Mouse (Mus musculus) cerebral cortex, adult 2 months (tissue): ENCODE measurements around the gene Wdr45.

Source experiments
- WGBS: fragments of 180-500 bp; shearing (Covaris S2); methylation state at CpG from one replicate; pipeline ENCODE4 v1.1.7; 2018; 5-methylcytosine and 5-hydroxymethylcytosine counted together

The Wdr45 gene

DNA sequence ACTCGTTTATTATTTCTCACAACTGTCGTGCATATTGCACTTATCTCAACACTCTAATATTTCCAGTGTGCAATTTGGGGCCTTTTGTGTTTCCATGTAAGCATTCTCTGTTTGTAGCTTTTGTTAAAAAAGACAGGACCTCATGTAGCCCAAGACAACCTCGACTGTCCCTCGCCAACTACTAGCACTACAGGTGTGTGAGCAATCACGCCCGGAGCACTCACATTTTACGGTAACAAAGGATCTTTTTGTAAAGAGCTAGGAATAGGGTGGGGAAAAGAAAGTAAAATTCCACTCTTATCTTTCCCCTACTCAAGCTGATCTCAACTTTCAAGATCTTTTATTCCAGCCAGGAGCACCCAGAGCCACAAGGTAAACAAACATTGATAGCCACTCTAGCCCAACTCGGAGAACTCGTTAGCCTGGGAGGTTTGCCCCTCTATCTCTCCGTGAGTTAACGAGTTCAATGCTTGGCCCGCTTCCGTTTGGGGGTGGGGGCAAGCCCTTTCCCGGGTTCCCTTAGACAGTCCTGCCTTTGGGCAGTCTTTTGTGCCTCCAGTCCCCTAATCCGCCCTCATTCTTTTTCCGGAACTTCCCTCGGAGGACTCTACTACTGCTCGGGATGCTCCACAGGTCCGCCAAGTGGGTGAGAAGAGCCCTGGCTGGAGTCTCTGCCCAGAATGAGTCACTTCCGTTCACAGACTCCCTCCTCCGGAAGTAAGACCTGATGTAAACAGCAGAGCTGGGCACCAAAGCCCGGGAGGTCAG lies 7.6 kb downstream of the Wdr45 start, which contains the start of gene Gm45208:
Gene Gm45208, plus strand, starts transcription at position 732 of the 768 bp plus-strand sequence.
- WGBS: 9% methylated on average over 22 of the region's 22 CpGs

GRCm38 (mm10) chrX:7722282-7722611 lies 8.1 kb downstream of the Wdr45 start:
- WGBS: 7% methylated on average over 11 of the region's 11 CpGs

DNA sequence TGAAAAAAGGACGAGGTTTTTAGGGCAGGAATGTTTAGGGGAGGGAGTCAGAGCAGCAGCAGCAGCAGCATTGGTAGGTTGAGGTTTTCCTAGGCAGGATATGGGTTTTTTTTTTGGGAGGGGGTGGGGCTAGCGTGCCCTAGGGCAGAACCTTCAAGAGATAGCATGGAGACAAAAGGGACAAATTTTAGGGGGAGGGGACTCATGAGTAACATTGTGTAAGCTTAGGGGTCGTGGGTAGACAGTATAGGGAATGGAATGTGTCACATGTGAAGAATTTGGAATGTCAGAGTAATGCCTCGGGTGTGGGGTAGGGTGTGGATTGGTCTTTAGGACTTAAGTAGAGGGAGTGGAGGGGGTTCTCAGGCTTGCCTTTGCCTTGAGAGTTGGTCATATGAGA lies 8.6 kb downstream of the Wdr45 start:
- 14% methylated on average over 4 of the region's 4 CpGs for WGBS

DNA sequence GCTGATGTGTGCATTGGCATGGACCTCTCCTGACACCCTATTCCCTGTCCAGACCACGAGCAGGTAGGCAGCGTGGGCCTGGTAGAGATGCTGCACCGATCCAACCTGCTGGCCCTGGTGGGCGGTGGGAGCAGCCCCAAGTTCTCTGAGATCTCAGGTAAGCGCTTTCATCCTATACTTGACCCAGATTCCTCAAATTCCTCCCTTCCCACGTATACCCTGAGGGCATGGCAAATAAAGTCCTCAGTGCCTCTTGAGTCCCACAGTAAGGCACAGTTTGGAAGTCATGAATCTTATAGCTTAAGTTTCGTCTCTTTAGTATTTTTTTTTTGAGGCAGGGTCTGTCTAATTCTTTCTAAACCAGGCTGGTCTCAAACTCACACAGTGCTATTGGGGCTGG lies 10.0 kb downstream of the Wdr45 start:
- 88% methylated on average over 7 of the region's 7 CpGs for WGBS

GRCm38 (mm10) chrX:7725841-7726240 lies 11.7 kb downstream of the Wdr45 start:
- WGBS: 94% methylated on average over 11 of the region's 12 CpGs

GRCm38 (mm10) chrX:7727176-7727575 lies 13.0 kb downstream of the Wdr45 start:
- whole genome bisulfite sequencing: 84% methylated on average over 13 of the region's 13 CpGs

- WGBS: 3% methylated on average over 42 of the region's 42 CpGs
Observed at GRCm38 (mm10) chrX:7728215-7728921, 14.2 kb downstream of the Wdr45 start, which contains the start of gene Praf2. Gene Praf2 (plus strand): TSS chrX:7728439.

DNA sequence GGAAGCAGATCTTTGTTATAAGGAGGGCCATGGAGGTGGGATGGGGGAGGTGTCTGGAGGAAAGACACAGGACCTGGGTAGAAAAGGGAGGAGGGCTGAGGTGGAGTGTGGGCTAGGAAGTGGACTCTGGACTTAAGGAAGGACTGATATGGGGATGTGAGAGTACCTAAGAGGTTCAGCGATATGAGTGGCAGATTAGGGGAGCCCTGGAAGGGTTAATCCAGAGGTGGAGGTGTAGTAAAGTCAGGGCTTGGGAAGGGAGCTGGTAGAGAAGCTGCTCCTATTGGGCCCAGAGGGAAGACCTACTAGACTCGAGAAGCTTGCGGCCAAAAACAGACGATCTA lies 14.8 kb downstream of the Wdr45 start:
- WGBS: 19% methylated on average over 4 of the region's 4 CpGs

DNA sequence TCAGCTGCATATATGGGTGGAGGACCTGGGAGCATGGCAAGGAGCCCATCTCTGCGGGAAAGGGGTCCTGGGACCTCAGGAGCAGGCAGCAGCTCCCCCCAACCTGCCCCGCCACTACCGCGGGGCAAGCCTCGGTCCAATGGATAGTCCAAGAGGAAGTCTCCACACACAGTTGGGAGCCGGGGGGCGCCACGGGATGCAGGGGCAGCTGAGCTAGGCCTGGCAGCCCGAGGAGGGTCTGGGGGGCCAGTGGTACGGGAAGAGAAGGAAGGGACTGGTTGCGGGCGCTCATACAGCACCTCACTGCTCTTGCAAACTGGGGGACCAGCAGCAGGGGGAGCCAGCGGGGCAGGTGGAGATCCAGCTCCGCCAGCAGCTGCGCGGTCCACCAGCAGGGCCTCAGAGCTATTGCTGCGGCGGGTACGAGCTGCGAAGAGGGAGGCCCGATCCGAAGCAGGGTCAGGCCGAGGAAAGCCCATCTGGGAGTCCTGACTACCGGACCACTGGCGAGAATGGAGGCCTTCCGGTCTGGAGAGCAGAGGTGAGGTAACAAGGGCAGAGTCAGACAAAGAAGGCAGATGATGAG lies 19.5 kb downstream of the Wdr45 start:
- 57% methylated on average over 14 of the region's 26 CpGs for WGBS

DNA sequence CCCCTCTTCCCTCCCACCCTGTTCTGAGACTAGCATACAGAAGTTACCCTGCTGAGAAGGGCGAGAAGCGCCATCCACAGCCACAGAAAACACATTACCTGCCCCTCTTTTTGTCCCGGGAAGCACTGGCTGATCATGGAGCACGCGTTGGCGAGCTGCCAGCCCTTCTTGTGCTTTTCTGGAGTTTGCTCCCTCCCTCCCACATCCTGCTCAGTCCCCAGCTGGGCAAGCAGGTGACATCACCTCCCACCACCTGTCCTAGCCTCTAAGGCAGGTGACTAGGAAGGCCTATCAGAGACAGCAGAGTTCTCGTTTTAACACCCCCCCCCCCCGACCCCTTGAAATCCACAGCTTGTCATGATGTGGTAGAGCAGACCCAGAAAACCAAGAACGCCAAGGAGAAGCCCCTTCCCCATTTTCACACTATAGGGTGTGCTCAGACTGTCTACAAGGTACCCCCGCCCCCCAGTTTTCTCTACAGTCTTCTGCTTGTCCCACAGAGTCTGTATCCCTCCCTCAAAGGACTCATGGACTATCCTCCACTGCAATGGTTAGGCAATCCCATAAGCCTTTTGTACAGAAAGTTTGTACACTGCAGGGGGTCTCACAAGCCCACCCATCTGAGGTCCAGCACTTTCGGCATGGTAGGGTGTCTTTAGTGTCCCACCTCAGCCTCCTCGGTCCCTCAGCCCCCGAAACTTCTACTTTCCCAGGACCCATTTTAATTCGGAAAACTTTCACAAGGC lies 25.4 kb downstream of the Wdr45 start:
- whole genome bisulfite sequencing: 66% methylated on average over 14 of the region's 14 CpGs

DNA sequence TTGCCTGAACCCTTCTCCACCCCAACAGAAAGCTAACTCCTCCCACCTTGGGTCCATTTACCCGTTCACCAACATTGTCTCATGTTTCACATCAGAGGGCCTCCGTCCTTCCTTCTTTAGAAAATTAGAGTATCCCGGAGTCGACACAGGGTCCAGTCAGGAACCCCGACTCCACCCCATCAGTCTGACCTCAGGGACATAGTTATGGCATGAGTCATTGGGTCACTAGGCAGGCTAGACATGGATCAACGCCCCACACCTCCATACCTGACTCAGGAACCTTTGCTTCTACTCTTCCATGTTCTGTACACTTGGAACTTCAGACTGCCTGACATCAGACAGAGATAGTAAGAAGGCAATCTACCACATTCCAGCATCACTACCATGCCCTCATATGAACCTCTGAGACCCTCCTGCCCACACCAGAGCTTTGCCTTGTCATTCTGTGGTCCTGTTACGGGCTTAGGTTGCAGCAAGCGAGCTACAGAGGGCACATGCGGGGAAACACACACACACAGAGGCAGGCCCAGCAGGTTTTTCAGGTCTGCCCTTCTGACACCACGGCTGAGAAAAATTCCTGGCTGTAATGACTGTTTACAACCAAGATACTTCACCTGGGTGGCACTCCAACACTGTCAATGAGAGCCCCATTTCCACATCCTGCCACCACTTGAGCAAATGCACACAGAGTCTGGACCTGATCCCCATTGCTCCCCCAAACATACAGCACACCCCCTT lies 26.1 kb downstream of the Wdr45 start:
- 77% methylated on average over 10 of the region's 10 CpGs for WGBS

- WGBS: 69% methylated on average over 5 of the region's 5 CpGs
Observed at GRCm38 (mm10) chrX:7741103-7741502, 27.0 kb downstream of the Wdr45 start.

- 40% methylated on average over 5 of the region's 5 CpGs for WGBS
Observed at GRCm38 (mm10) chrX:7743470-7743869, 29.3 kb downstream of the Wdr45 start.

- 68% methylated on average over 1 of the region's 1 CpGs for WGBS
Observed at GRCm38 (mm10) chrX:7744940-7745339, 30.8 kb downstream of the Wdr45 start.

GRCm38 (mm10) chrX:7745429-7745828 lies 31.3 kb downstream of the Wdr45 start:
- WGBS: 69% methylated on average over 8 of the region's 8 CpGs

GRCm38 (mm10) chrX:7750432-7751116 lies 36.4 kb downstream of the Wdr45 start, which contains the start of gene Ccdc120:
Gene Ccdc120 (minus strand): TSS chrX:7750905.
- 3% methylated on average over 35 of the region's 56 CpGs for WGBS

DNA sequence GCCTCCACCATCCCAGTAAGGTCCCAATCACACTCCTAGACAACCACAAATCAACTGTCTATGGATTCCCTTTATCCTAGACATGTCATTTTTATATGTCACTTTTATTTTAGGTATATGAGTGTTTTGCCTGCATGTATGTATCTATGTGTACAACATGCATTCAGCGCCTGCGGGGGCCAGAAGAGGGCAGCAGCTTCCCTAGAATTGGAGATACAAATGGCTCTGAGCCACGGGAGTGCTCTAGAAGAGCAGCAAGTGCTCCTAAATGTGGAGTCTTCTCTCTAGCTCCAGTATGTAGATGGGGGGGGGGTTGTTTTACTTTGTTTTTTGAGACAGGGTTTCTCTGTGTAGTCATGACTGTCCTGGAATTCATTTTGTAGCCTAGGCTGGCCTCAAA lies 39.5 kb downstream of the Wdr45 start:
- 9% methylated on average over 3 of the region's 3 CpGs for WGBS

DNA sequence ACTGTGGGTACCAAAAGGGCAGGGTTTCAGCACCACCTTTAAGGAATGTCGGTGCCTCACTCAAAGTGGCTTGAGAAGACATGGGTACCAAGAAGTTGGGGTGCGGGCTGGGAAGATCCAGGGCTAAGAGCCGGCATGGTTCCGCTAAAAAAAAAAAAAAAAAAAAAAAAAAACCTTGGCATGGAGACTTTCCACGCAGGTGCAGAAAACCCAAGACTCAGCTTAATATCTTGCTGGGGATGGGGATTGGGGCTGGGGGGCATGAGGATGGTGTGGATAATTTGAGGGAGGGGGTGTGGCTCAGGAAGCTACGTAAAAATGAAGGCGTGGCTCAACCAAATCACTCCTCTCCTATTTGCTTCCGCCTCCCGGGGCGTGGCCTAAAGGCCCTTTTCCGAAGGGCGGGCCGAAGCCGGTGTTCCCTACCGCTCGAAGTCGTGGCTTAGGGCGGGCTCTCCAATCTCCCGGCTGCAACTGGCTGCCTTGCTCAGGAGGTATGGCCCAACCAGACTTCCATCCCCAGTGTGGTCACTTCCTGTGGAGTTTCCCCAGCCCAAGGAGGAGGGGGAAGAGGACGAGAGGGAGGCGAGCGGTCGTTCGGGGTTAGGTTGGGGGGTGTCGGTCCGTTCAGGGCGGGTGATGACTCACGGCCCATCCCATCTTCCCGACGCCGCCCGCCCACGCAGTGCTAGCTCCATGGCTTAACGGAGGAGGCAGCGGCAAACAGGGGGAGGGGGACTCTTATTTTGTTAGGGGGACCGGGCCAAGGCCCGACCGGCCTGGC lies 48.2 kb downstream of the Wdr45 start, which contains the start of gene Tfe3:
Gene Tfe3, plus strand, starts transcription at position 424 of the 784 bp plus-strand sequence.
- 2% methylated on average over 27 of the region's 38 CpGs for WGBS

DNA sequence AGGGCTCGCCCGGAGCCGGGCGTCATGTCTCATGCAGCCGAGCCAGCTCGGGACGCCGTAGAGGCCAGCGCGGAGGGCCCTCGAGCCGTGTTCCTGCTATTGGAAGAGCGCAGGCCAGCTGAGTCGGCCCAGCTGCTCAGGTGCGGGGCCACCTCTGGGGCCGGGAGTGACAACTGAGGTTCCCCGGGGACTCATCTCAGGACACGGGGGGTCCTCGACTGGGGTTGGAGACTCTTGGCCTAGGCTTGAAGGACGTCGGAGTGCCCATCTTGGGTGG lies 48.7 kb downstream of the Wdr45 start:
- WGBS: under 1% methylated on average over 21 of the region's 21 CpGs
